Mouse (Mus musculus) intestine, postnatal 0 days (tissue): Measurements from ENCODE around the gene Nid2. TPM values are rescaled to one million over a fixed set of nuclear protein-coding genes. Genes with fewer than 3 reads are reported as not detected.

Experiments
- ATAC-seq: fragments of 200-750 bp; cut with Nextera tagmentation; 2 replicates; pipeline ENCODE4 v1.8.0; 2017; ENCODE audit warnings: mild to moderate bottlenecking, moderate TSS enrichment, moderate library complexity
- H3K27ac ChIP-seq: fragments of 300-500 bp; sonication (generic); 2 replicates; pipeline ENCODE4 v1.5.1; 2014; ENCODE audit warnings: mild to moderate bottlenecking, low read depth, low read length, moderate library complexity
- H3K27me3 ChIP-seq: fragments of 300-500 bp; sonication (generic); replicated peaks from 2 replicates; pipeline ENCODE4 v1.6.1; 2014; ENCODE audit warnings: low read length, mixed read lengths; ENCODE audit not compliant: control insufficient read depth, insufficient read depth
- H3K36me3 ChIP-seq: fragments of 300-500 bp; sonication (generic); 2 replicates; pipeline ENCODE4 v1.6.1; 2014; ENCODE audit warnings: mild to moderate bottlenecking, moderate library complexity; ENCODE audit not compliant: control insufficient read depth, insufficient read depth
- H3K4me1 ChIP-seq: fragments of 300-500 bp; sonication (generic); replicated peaks from 2 replicates; pipeline ENCODE4 v1.6.1; 2014; ENCODE audit warnings: antibody characterized with exemption, low read length, mixed read lengths; ENCODE audit not compliant: control insufficient read depth, insufficient read depth
- H3K4me2 ChIP-seq: fragments of 300-500 bp; sonication (generic); replicated peaks from 2 replicates; pipeline ENCODE4 v1.6.1; 2014; ENCODE audit warnings: low read depth, mild to moderate bottlenecking, moderate library complexity
- H3K4me3 ChIP-seq: fragments of 300-500 bp; sonication (generic); 2 replicates; pipeline ENCODE4 v1.5.1; 2014; ENCODE audit warnings: low read depth, low read length
- H3K9ac ChIP-seq: fragments of 300-500 bp; sonication (generic); 2 replicates; pipeline ENCODE4 v1.6.1; 2014; ENCODE audit warnings: mild to moderate bottlenecking, low read depth, low read length
- H3K9me3 ChIP-seq: fragments of 300-500 bp; sonication (generic); 2 replicates; pipeline ENCODE4 v1.6.1; 2016; ENCODE audit warnings: mixed run types; ENCODE audit not compliant: control insufficient read depth
- CTCF ChIP-seq: sonication (generic); IDR thresholded peaks from 2 replicates; pipeline ENCODE4 v1.5.1; 2016; ENCODE audit warnings: low read depth, mild to moderate bottlenecking, control low read depth, antibody characterized with exemption, moderate library complexity
- WGBS: fragments of 180-500 bp; shearing (Covaris S2); extraction: QIAGEN DNeasy Blood & Tissue Kit; methylation state at CpG from one replicate; pipeline ENCODE4 v1.1.7; 2014; 5-methylcytosine and 5-hydroxymethylcytosine counted together
- polyA plus RNA-seq: library from polyadenylated mRNA; unstranded; fragments of >200 nt; fragmentation: Nextera tagmentation; extraction: Ambion mirVana; gene quantifications from 2 replicates; pipeline ENCODE4 v1.2.1, GENCODE M21; 2015

Nid2 gene
- polyA plus RNA-seq, 1 experiment from 2014 or later: 20.0 TPM

- no peak overlapping the region for H3K4me3 ChIP-seq
- TF ChIP-seq CTCF: no peak
- H3K4me1 ChIP-seq: no peaks in the 10 kb centered on the region
- peaks cover 6% of the 10 kb centered on the region; the same call in 1 of the 2 replicates for H3K36me3 ChIP-seq
- H3K27me3 ChIP-seq: no peaks in the 10 kb centered on the region
- no peak overlapping the region for H3K27ac ChIP-seq
- no peaks in the 10 kb centered on the region for H3K9me3 ChIP-seq
- H3K4me2 ChIP-seq: no peak overlapping the region
- ATAC-seq: no peak
- 64% methylated on average over 9 of the region's 9 CpGs for WGBS
- H3K9ac ChIP-seq: no peak overlapping the region
Observed at GRCm38 (mm10) chr14:19765539-19766379, 14.7 kb downstream of the Nid2 start.

GRCm38 (mm10) chr14:19766380-19766649, 15.2 kb downstream of the Nid2 start:
- Histone ChIP-seq H3K9me3 (no peaks in the 10 kb centered on the region), H3K4me1 (no peaks in the 10 kb centered on the region), H3K9ac (no peak overlapping the region), H3K4me2 (no peak overlapping the region), H3K4me3 (no peak overlapping the region), H3K27me3 (no peaks in the 10 kb centered on the region), H3K36me3 (peaks cover 6% of the 10 kb centered on the region; the same call in 1 of the 2 replicates), H3K27ac (no peak overlapping the region)
- ATAC-seq: no peak
- no peak for TF ChIP-seq CTCF
- 58% methylated on average over 1 of the region's 1 CpGs for WGBS

- ATAC-seq: no peak
- Histone ChIP-seq H3K36me3 (peaks cover 6% of the 10 kb centered on the region; the same call in 1 of the 2 replicates), H3K4me1 (no peaks in the 10 kb centered on the region), H3K27ac (no peak overlapping the region), H3K9me3 (no peaks in the 10 kb centered on the region), H3K27me3 (no peaks in the 10 kb centered on the region), H3K4me2 (no peak overlapping the region), H3K9ac (no peak overlapping the region), H3K4me3 (no peak overlapping the region)
- 90% methylated on average over 6 of the region's 6 CpGs for WGBS
- TF ChIP-seq CTCF: no peak
Observed at GRCm38 (mm10) chr14:19768648-19769047, 17.6 kb downstream of the Nid2 start.

GRCm38 (mm10) chr14:19769441-19770200, 18.6 kb downstream of the Nid2 start:
- 68% methylated on average over 6 of the region's 6 CpGs for WGBS
- no peak overlapping the region for H3K9ac ChIP-seq
- peaks cover 6% of the 10 kb centered on the region; the same call in 1 of the 2 replicates for H3K36me3 ChIP-seq
- H3K4me2 ChIP-seq: no peak overlapping the region
- no peaks in the 10 kb centered on the region for H3K9me3 ChIP-seq
- no peak for TF ChIP-seq CTCF
- H3K27me3 ChIP-seq: no peaks in the 10 kb centered on the region
- no peak overlapping the region for H3K4me3 ChIP-seq
- ATAC-seq: no peak
- H3K4me1 ChIP-seq: no peaks in the 10 kb centered on the region
- H3K27ac ChIP-seq: no peak overlapping the region

- H3K9me3 ChIP-seq: no peaks in the 10 kb centered on the region
- no peak overlapping the region for H3K9ac ChIP-seq
- no peak overlapping the region for H3K4me3 ChIP-seq
- WGBS: 74% methylated on average over 7 of the region's 7 CpGs
- no peak for TF ChIP-seq CTCF
- no peak for ATAC-seq
- 0 out of 2 replicates have a peak, but pooled peaks cover 6% of the 10 kb centered on the region for H3K36me3 ChIP-seq
- no peak overlapping the region for H3K27ac ChIP-seq
- no peaks in the 10 kb centered on the region for H3K4me1 ChIP-seq
- H3K4me2 ChIP-seq: no peak overlapping the region
- H3K27me3 ChIP-seq: no peaks in the 10 kb centered on the region
Observed at GRCm38 (mm10) chr14:19771173-19771572, 20.1 kb downstream of the Nid2 start.

GRCm38 (mm10) chr14:19774036-19774628, 23.1 kb downstream of the Nid2 start:
- Histone ChIP-seq H3K9me3 (no peaks in the 10 kb centered on the region), H3K4me3 (no peak overlapping the region), H3K27me3 (no peaks in the 10 kb centered on the region), H3K4me2 (no peak overlapping the region), H3K36me3 (peaks cover 10% of the 10 kb centered on the region), H3K27ac (no peak overlapping the region), H3K4me1 (no peaks in the 10 kb centered on the region), H3K9ac (no peak overlapping the region)
- ATAC-seq: no peak
- no peak for TF ChIP-seq CTCF
- 80% methylated on average over 13 of the region's 13 CpGs for WGBS
